Mouse (Mus musculus) kidney, postnatal 0 days (tissue): ENCODE data around the gene Mrm2. TPM values are rescaled to one million over a fixed set of nuclear protein-coding genes. Genes with fewer than 3 reads are reported as not detected.

ENCODE experiments used
- ATAC-seq: fragments of 200-750 bp; cut with Nextera tagmentation; replicated peaks from 2 replicates; pipeline ENCODE4 v1.8.0; 2017; ENCODE audit warnings: low read depth, moderate number of reproducible peaks, moderate TSS enrichment, moderate library complexity; ENCODE audit not compliant: low FRiP score
- DNase-seq: peaks from one replicate; pipeline ENCODE4 v3.0.0-alpha.2; 2016; ENCODE audit warnings: low spot score
- H3K27ac ChIP-seq: fragments of 300-500 bp; sonication (generic); 2 replicates; pipeline ENCODE4 v1.5.1; 2014; ENCODE audit warnings: mild to moderate bottlenecking
- H3K27me3 ChIP-seq: fragments of 300-500 bp; sonication (generic); 2 replicates; pipeline ENCODE4 v1.6.1; 2014; ENCODE audit warnings: low read length, mixed read lengths; ENCODE audit not compliant: insufficient read depth
- H3K36me3 ChIP-seq: fragments of 300-500 bp; sonication (generic); 2 replicates; pipeline ENCODE4 v1.6.1; 2014; ENCODE audit warnings: low read length, mixed read lengths; ENCODE audit not compliant: insufficient read depth
- H3K4me1 ChIP-seq: fragments of 300-500 bp; sonication (generic); replicated peaks from 2 replicates; pipeline ENCODE4 v1.6.1; 2014; ENCODE audit warnings: antibody characterized with exemption, low read length, mixed read lengths; ENCODE audit not compliant: insufficient read depth
- H3K4me2 ChIP-seq: fragments of 300-500 bp; sonication (generic); 2 replicates; pipeline ENCODE4 v1.6.1; 2014; ENCODE audit warnings: mild to moderate bottlenecking, low read length, moderate library complexity, mixed read lengths
- H3K4me3 ChIP-seq: fragments of 300-500 bp; sonication (generic); replicated peaks from 2 replicates; pipeline ENCODE4 v1.5.1; 2014; ENCODE audit warnings: low read depth, low read length
- H3K9ac ChIP-seq: fragments of 300-500 bp; sonication (generic); 2 replicates; pipeline ENCODE4 v1.6.1; 2014; ENCODE audit warnings: low read depth, low read length
- H3K9me3 ChIP-seq: fragments of 300-500 bp; sonication (generic); replicated peaks from 2 replicates; pipeline ENCODE4 v1.6.1; 2016; ENCODE audit warnings: low read length, inconsistent platforms, mixed read lengths
- CTCF ChIP-seq: IDR thresholded peaks from 2 replicates; pipeline ENCODE4 v1.5.1; 2016; ENCODE audit warnings: antibody characterized with exemption, low read depth, mild to moderate bottlenecking, moderate library complexity
- whole genome bisulfite sequencing: fragments of 180-500 bp; shearing (Covaris S2); extraction: QIAGEN DNeasy Blood & Tissue Kit; methylation state at CpG from one replicate; pipeline ENCODE4 v1.1.7; 2014; 5-methylcytosine and 5-hydroxymethylcytosine counted together
- polyA plus RNA-seq: library from polyadenylated mRNA; unstranded; fragments of >200 nt; fragmentation: Nextera tagmentation; extraction: Ambion mirVana; gene quantifications from 2 replicates; pipeline ENCODE4 v1.2.1, GENCODE M21; 2015

Mrm2 gene
- polyA plus RNA-seq, 1 experiment from 2014 or later = 17.3 TPM

- Histone ChIP-seq H3K9me3 (no peaks in the 10 kb centered on the region), H3K4me3 (no peak overlapping the region), H3K4me2 (no peak overlapping the region), H3K4me1 (peaks cover 6% of the 10 kb centered on the region), H3K27me3 (no peaks in the 10 kb centered on the region), H3K27ac (no peak overlapping the region), H3K36me3 (0 out of 2 replicates have a peak, but pooled peaks cover 8% of the 10 kb centered on the region), H3K9ac (no peak overlapping the region)
- 46% methylated on average over 2 of the region's 2 CpGs for WGBS
- ATAC-seq = no peak
- peak; percentile 59 for TF ChIP-seq CTCF
- DNase-seq = peak; percentile 51
These were observed 1.9 kb upstream of the Mrm2 start for GRCm38 (mm10) chr5:140333631-140334030.

GRCm38 (mm10) chr5:140332519-140332918, 821 bp upstream of the Mrm2 start:
- Histone ChIP-seq H3K4me3 (no peak overlapping the region), H3K27me3 (no peaks in the 10 kb centered on the region), H3K9ac (no peak overlapping the region), H3K4me1 (peaks cover 6% of the 10 kb centered on the region), H3K9me3 (no peaks in the 10 kb centered on the region), H3K36me3 (peaks cover 12% of the 10 kb centered on the region; the same call in 1 of the 2 replicates), H3K4me2 (peak overlapping the region; percentile 90), H3K27ac (0 out of 2 replicates have a peak overlapping the region, but pooled peaks have one; percentile 88)
- no peak for TF ChIP-seq CTCF
- no peak for DNase-seq
- ATAC-seq = no peak
- 52% methylated on average over 4 of the region's 4 CpGs for WGBS

- Histone ChIP-seq H3K4me3 (no peak overlapping the region), H3K27ac (no peak overlapping the region), H3K36me3 (peaks cover 11% of the 10 kb centered on the region; the same call in 1 of the 2 replicates), H3K27me3 (no peaks in the 10 kb centered on the region), H3K9me3 (no peaks in the 10 kb centered on the region), H3K9ac (no peak overlapping the region), H3K4me1 (no peaks in the 10 kb centered on the region; the same call in 1 of the 2 replicates), H3K4me2 (no peak overlapping the region)
- WGBS = 93% methylated on average over 5 of the region's 5 CpGs
- DNase-seq (no peak), ATAC-seq (no peak)
- TF ChIP-seq CTCF = no peak
These were observed 7.6 kb downstream of the Mrm2 start for GRCm38 (mm10) chr5:140324058-140324457.

DNA sequence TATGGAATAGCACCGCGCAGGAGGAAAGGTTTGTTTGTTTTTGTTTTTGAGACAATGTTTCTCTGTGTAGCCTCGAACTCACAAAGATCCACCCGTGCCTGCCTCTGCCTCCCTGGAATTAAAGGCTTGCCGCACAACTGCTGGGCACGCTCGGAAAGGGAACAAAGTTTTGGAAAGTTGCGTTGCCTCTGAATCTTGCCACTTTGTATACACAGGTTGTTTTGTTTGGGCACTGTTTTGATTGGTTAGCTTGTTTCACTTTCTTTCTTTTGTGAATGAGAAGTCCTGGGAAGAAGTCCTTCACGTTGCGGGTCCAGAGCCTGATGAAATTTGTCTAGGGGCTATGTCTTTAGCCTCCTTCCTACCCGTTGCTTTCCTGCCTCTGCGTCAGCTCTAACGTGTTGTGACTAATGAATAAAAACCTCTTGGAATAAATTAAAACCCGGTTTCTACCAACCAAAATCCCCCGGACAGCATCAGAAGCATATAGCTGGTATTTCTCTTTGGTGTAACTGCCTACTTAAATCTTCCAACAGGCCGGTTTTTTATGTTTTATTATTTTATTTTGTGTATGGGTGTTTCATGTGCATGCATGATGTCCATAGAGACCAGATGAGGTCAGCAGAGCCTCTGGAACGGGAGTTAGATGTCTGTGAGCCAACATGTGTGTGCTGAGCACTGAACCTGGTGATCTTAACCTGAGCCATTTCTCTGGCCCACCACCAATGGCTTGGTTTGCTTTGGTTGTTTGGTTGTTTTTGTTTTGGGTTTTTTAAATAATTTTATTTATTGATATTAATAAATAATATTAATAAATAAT, 9.7 kb downstream of the Mrm2 start:
- Histone ChIP-seq H3K4me2 (peak overlapping the region; percentile 93), H3K27ac (peak overlapping the region; percentile 82), H3K4me1 (no peaks in the 10 kb centered on the region; the same call in 1 of the 2 replicates), H3K36me3 (no peaks in the 10 kb centered on the region), H3K9me3 (no peaks in the 10 kb centered on the region), H3K9ac (peak overlapping the region; percentile 96), H3K4me3 (peak overlapping the region; percentile 84), H3K27me3 (no peaks in the 10 kb centered on the region)
- WGBS = under 1% methylated on average over 17 of the region's 17 CpGs
- TF ChIP-seq CTCF = peak; percentile 34; the same call in 1 of the 2 replicates
- DNase-seq (peak; percentile 59), ATAC-seq (no peak; the same call in 1 of the 2 replicates)

GRCm38 (mm10) chr5:140321042-140321755, 10.5 kb downstream of the Mrm2 start, which contains the start of the genes Mad1l1 and Nudt1:
Mad1l1 (minus strand) TSS chr5:140321552.
Nudt1 (plus strand) TSS chr5:140321656.
- Histone ChIP-seq H3K4me3 (peak within 1 kb of the TSS; percentile 84), H3K4me2 (peak within 1 kb of the TSS; percentile 93), H3K9ac (peak within 1 kb of the TSS; percentile 96), H3K27ac (peak within 1 kb of the TSS; percentile 82), H3K9me3 (no peaks in the 10 kb centered on the region), H3K36me3 (no peaks in the 10 kb centered on the region), H3K27me3 (no peaks in the 10 kb centered on the region), H3K4me1 (no peaks in the 10 kb centered on the region; the same call in 1 of the 2 replicates)
- under 1% methylated on average over 59 of the region's 60 CpGs for WGBS
- TF ChIP-seq CTCF = peak; percentile 38; the same call in 1 of the 2 replicates
- ATAC-seq (peak; percentile 90), DNase-seq (peak; percentile 97)

DNA sequence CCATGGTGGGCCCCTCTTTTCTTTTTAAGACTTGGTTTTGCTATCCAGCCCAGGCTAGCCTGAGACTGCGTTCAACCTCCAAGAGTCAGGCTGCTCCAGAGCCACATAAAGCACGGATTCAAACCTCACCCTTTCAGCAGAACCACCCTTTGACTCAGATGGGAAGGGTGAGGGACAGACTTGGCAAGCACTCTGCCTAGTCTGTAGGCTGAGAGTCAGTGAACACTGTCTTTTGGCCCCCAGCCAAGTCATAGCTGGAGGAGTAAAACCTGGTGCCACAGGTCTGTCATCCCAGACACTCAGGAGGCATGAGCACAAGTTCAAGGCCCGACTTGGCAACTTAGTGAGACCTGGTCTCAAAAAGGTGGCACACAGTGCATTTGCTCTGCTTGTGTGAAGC, 15.0 kb downstream of the Mrm2 start:
- ATAC-seq (no peak), DNase-seq (no peak)
- Histone ChIP-seq H3K9ac (no peak overlapping the region), H3K9me3 (no peaks in the 10 kb centered on the region), H3K4me3 (no peak overlapping the region), H3K4me2 (no peak overlapping the region), H3K27me3 (no peaks in the 10 kb centered on the region), H3K36me3 (peaks cover 11% of the 10 kb centered on the region; the same call in 1 of the 2 replicates), H3K27ac (no peak overlapping the region), H3K4me1 (no peaks in the 10 kb centered on the region; the same call in 1 of the 2 replicates)
- TF ChIP-seq CTCF = no peak
- WGBS = 78% methylated on average over 3 of the region's 3 CpGs
